Mouse (Mus musculus) ES-E14 (cell line): Measurements from ENCODE around the gene Ifna11.

Experiments
- CHD2 ChIP-seq: IDR thresholded peaks from 2 replicates; pipeline ENCODE4 v1.6.1; 2014; ENCODE audit warnings: mild to moderate bottlenecking, low read depth, low read length, inconsistent platforms
- HCFC1 ChIP-seq: IDR thresholded peaks from 2 replicates; pipeline ENCODE4 v1.6.1; 2012; ENCODE audit warnings: low read length, inconsistent platforms, borderline replicate concordance; ENCODE audit not compliant: insufficient read depth
- ZC3H11A ChIP-seq: IDR thresholded peaks from 2 replicates; pipeline ENCODE4 v1.6.1; 2012; ENCODE audit warnings: low read depth, mild to moderate bottlenecking, inconsistent platforms, low read length, borderline replicate concordance

DNA sequence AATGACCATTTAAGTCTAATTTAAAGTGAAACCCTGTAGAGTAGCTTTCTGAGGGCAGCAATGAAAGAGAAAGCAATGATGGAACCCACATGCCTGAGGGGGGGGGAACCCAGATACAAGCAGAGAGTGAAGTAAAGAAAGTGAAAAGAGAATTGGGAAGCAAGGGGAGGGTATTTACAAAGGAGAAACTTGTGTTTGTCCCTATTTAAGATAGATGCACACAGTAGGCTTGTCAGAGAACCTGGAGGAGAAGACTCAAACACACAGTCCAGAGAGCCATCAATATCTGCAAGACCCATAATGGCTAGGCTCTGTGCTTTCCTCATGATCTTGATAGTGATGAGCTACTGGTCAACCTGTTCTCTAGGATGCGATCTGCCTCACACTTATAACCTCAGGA is at the start of gene Ifna11:
- TF ChIP-seq ZC3H11A, result no peak
- no peak for TF ChIP-seq CHD2
- TF ChIP-seq HCFC1, result no peak
